Mouse (Mus musculus) embryonic facial prominence, embryonic 13.5 days (tissue): Measurements from ENCODE around the gene Exoc3l4. TPM values are rescaled to one million over a fixed set of nuclear protein-coding genes. Genes with fewer than 3 reads are reported as not detected.

Experiments used
- ATAC-seq: fragments of 200-750 bp; cut with Nextera tagmentation; 2 replicates; pipeline ENCODE4 v1.8.0; 2017; ENCODE audit warnings: low read depth; ENCODE audit not compliant: insufficient number of reproducible peaks, insufficient read depth, low FRiP score, low TSS enrichment
- H3K27ac ChIP-seq: fragments of 300-500 bp; sonication (generic); 2 replicates; pipeline ENCODE4 v1.5.1; 2015; ENCODE audit warnings: moderate library complexity, mild to moderate bottlenecking, inconsistent platforms
- H3K27me3 ChIP-seq: fragments of 300-500 bp; sonication (generic); 2 replicates; pipeline ENCODE4 v1.6.1; 2015; ENCODE audit warnings: mild to moderate bottlenecking, inconsistent platforms
- H3K36me3 ChIP-seq: fragments of 300-500 bp; sonication (generic); 2 replicates; pipeline ENCODE4 v1.6.1; 2015; ENCODE audit warnings: mild to moderate bottlenecking, inconsistent platforms
- H3K4me1 ChIP-seq: fragments of 300-500 bp; sonication (generic); 2 replicates; pipeline ENCODE4 v1.6.1; 2015; ENCODE audit warnings: inconsistent platforms
- H3K4me2 ChIP-seq: fragments of 300-500 bp; sonication (generic); 2 replicates; pipeline ENCODE4 v1.6.1; 2015; ENCODE audit warnings: moderate library complexity, mild to moderate bottlenecking, inconsistent platforms
- H3K4me3 ChIP-seq: fragments of 300-500 bp; sonication (generic); 2 replicates; pipeline ENCODE4 v1.5.1; 2015; ENCODE audit warnings: mild to moderate bottlenecking, inconsistent platforms
- H3K9ac ChIP-seq: fragments of 300-500 bp; sonication (generic); 2 replicates; pipeline ENCODE4 v1.6.1; 2015; ENCODE audit warnings: mild to moderate bottlenecking, inconsistent platforms
- H3K9me3 ChIP-seq: fragments of 300-500 bp; sonication (generic); 2 replicates; pipeline ENCODE4 v1.6.1; 2016; ENCODE audit warnings: inconsistent platforms
- WGBS: fragments of 180-500 bp; shearing (Covaris S2); methylation state at CpG from one replicate; pipeline ENCODE4 v1.1.7; 2015; ENCODE audit warnings: mixed read lengths; 5-methylcytosine and 5-hydroxymethylcytosine counted together
- polyA plus RNA-seq: library from polyadenylated mRNA; unstranded; fragments of >200 nt; fragmentation: Nextera tagmentation; extraction: Ambion mirVana; gene quantifications from 2 replicates; pipeline ENCODE4 v1.2.1, GENCODE M21; 2015

Gene Exoc3l4
- polyA plus RNA-seq, 1 experiment from 2014 or later: 12.7 TPM

DNA sequence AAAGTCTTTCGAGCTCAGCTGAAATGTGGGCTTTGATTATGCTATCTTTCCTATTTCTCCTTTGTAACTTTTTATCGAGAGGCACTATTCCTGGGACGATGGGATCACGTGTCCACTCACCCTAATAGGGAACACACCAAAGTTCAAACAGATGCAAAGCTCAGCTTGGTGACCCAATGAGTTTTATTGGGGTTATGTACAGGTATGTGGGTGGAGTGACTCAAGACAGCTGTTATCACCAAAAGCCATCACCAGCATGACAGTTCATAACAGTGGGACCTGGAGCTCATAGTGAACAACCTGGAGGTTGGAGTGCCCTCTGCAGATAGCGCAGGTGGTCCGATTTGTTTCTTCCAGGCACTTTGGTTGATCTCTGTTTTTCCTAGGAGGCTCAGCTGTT, 22.0 kb downstream of the Exoc3l4 start:
- peaks cover 54% of the 10 kb centered on the region for H3K27me3 ChIP-seq
- peaks cover 35% of the 10 kb centered on the region for H3K4me1 ChIP-seq
- H3K36me3 ChIP-seq: no peaks in the 10 kb centered on the region
- ATAC-seq: no peak
- H3K4me2 ChIP-seq: no peak overlapping the region
- H3K9ac ChIP-seq: no peak overlapping the region
- no peaks in the 10 kb centered on the region for H3K9me3 ChIP-seq
- WGBS: 82% methylated on average over 6 of the region's 6 CpGs
- H3K4me3 ChIP-seq: no peak overlapping the region
- no peak overlapping the region for H3K27ac ChIP-seq

DNA sequence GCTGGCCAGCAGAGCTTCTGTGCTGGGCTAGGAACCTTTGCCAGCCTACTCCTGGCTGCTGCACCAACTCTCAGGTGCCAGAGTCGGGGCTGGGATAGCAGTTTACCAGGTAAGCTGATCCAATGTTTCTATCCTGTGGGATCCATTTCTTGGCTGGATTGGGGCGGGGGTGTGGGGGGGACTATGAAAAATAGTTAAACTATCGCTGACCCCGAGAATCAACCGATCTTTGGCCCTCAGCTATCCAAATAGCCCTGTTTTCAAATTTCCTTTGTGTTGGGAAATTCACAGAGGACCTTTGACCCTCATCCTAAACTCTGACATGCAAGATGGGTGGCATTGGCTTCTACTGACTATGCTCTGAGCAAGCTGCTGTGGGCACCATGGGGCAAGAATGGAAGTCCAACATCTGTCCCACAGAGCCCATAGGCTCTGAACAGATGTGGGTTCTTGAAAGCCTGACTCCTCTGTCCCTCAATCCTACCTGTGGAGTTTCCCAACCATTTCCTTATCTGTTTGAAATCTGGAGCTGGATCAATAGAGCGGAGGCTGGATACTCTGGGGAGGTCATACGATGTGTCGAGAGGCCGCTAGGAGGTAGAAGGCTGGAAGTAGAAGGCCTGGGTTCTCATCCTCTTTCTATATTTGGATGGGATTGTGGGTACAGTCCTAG, 24.0 kb downstream of the Exoc3l4 start:
- no peak for ATAC-seq
- Histone ChIP-seq H3K4me3 (no peak overlapping the region), H3K27me3 (peaks cover 74% of the 10 kb centered on the region), H3K27ac (no peak overlapping the region), H3K9ac (no peak overlapping the region), H3K4me1 (peaks cover 45% of the 10 kb centered on the region), H3K4me2 (no peak overlapping the region), H3K36me3 (no peaks in the 10 kb centered on the region), H3K9me3 (no peaks in the 10 kb centered on the region)
- WGBS: 92% methylated on average over 9 of the region's 9 CpGs

DNA sequence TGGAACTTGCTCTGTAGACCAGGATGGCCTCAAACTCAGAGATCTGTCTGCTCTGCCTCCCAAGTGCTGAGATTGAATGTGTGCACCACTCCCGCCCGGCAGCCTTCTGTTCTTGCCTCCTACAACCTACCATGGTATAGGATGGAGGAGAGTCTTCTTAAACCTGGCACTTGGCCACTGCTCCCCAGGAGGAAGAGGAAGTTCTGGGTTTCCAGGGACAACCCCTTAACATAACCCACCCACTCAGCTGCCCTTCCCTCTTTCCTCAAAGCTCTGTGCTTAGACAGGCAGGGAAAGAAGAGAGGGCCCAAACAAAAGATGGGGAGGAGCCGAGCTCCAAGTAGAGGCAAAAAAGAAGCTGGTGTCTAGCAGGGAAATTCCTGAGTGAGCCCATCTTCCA, 24.7 kb downstream of the Exoc3l4 start:
- H3K36me3 ChIP-seq: no peaks in the 10 kb centered on the region
- 62% methylated on average over 3 of the region's 3 CpGs for WGBS
- no peak for ATAC-seq

DNA sequence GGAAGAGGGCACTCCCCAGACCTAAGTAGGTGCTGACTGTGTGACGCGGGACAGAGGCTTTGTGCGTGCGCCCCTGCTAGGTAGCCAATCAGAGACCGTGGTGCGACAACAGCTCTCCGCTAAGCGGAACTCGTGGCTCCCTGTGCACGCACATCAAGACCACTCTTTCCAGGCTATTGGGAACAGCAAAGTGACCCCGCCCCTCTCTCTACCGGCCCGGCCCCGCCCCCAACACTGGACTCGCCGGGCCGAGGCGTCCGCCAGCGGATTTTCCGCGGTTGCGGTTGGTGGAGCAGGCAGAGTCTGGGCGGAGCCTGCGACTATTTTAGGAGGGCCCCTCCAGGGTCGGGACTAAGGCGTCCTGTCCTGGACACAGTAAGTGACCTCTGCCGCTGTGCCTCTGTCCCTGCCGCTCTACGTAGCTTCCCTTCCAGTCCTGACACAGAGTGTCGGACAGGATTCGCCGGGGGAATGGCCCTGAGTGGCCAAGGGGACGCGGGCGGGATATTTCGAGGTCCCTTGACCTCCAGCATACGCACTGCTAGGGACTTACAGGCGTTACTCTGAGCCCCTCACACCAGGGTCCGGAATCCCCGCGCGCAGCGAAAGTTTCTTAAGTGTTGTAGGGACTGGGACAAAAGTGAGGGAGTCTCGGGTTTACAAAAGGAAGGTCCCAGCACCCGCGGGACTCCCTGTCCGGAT, 25.6 kb downstream of the Exoc3l4 start, which contains the start of gene Tnfaip2:
Gene Tnfaip2 (plus strand): TSS at position 161 of the 702 bp plus-strand sequence.
- under 1% methylated on average over 48 of the region's 48 CpGs for WGBS
- H3K36me3 ChIP-seq: no peaks in the 10 kb centered on the region

More for the DNA sequence above, 24.7 kb downstream of the Exoc3l4 start:
- Histone ChIP-seq H3K9me3 (no peaks in the 10 kb centered on the region), H3K4me2 (peak overlapping the region; percentile 83; the same call in 1 of the 2 replicates), H3K27me3 (peaks cover 81% of the 10 kb centered on the region), H3K4me3 (no peak overlapping the region), H3K27ac (no peak overlapping the region), H3K9ac (no peak overlapping the region), H3K4me1 (peaks cover 48% of the 10 kb centered on the region)

DNA sequence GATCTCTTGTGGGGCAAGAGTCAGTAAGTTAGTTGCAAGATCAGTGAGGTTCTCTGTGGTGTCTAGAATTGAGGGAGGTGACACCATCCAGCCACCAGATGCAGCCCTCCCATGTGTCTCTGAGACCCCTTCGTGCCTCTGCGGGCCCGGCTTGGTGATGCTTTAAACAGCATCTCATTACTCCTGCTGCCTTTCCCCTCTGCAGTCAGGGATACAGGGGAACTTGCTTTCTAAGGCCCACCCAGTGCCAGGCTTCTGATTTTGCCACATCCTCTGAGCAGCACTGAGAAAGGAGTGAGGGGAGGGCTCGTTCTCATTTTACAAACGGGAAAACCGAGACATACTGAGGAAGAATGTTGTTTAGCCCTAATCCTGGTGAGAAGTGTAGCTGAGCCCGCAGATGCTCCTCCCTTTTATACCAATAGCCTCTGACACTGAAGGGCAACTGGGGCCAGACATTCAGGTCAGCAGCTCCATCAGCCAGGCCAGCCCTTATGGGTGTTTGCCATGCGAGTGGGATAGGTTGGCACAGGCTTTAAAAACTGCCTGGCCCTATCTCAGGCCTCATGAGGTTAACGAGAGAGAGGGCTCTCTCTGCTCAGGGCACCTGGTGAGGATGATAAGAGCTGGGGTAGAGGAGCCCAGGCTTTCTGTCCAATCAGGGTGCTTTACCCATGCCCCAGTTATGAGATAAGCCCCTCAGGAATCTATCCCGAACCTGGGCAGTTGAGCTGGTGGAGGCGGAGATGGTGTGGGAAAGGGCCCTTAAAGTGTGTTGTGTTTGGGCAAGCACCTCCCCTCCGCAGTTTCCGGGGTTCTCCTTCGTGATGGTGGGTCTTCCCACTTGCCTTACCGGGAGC, 26.4 kb downstream of the Exoc3l4 start:
- ATAC-seq: no peak
- Histone ChIP-seq H3K27ac (0 out of 2 replicates have a peak overlapping the region, but pooled peaks have one; percentile 7), H3K4me1 (peaks cover 55% of the 10 kb centered on the region), H3K9ac (peak overlapping the region; percentile 51; the same call in 1 of the 2 replicates), H3K27me3 (peaks cover 88% of the 10 kb centered on the region), H3K9me3 (no peaks in the 10 kb centered on the region), H3K4me3 (peak overlapping the region; percentile 45), H3K4me2 (peak overlapping the region; percentile 83), H3K36me3 (no peaks in the 10 kb centered on the region)
- WGBS: 15% methylated on average over 15 of the region's 15 CpGs

More for the DNA sequence above, 25.6 kb downstream of the Exoc3l4 start, which contains the start of gene Tnfaip2:
- Histone ChIP-seq H3K9ac (peak within 1 kb of the TSS; percentile 51; the same call in 1 of the 2 replicates), H3K27me3 (peaks cover 88% of the 10 kb centered on the region), H3K4me1 (peaks cover 48% of the 10 kb centered on the region), H3K9me3 (no peaks in the 10 kb centered on the region), H3K4me3 (peak within 1 kb of the TSS; percentile 45), H3K27ac (0 out of 2 replicates have a peak within 1 kb of the TSS, but pooled peaks have one; percentile 7), H3K4me2 (peak within 1 kb of the TSS; percentile 83)
- peak; percentile 43; the same call in 1 of the 2 replicates for ATAC-seq

DNA sequence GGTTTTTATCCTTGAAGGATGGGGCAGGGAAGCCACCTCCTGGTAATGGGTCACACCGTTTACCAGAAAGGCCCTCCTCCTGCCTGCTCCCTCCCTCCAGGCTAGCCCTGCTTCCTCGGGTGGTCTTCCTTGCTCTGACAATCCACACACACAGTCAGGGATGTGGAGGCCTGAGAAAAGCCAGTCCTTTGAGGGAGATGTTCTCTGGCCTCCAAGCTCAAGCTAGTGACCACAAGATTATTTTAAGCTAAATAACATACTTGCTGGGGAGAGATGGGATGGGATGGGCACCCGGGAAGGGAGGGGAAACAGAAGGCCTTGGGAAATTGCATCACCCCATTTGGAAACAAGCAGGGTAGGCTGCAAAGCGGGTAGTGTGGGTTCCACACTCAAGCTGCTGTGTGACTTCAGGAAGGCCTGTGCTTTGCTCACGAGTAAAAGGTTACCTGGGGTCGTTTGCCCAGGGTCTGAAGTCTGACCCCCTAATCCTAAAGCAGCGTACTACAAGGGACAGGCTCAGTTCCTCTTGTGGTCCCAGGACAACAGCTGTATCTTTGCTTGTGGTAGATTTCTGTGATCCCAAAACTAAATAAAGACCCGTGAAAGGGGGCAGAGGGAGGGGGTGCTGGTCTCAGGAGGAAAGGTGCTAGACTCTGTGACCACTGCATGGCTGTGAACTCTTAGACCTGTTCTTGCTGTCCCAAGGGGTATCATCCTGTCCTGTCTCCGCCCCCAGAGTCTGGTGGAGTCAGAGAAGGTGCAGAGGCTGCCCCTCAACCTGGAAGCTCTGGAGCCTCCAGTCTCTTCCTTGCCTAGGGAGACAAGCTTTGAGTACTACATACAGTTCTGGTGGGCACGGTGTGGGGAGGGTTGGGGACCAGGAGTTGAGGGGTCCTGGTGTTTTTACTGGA, 27.4 kb downstream of the Exoc3l4 start:
- peaks cover 91% of the 10 kb centered on the region for H3K27me3 ChIP-seq
- peaks cover 64% of the 10 kb centered on the region for H3K4me1 ChIP-seq
- no peak overlapping the region for H3K9ac ChIP-seq
- 0 out of 2 replicates have a peak overlapping the region, but pooled peaks have one; percentile 0 for H3K27ac ChIP-seq
- H3K4me3 ChIP-seq: no peak overlapping the region
- H3K36me3 ChIP-seq: no peaks in the 10 kb centered on the region
- ATAC-seq: no peak
- WGBS: 26% methylated on average over 10 of the region's 10 CpGs
- no peaks in the 10 kb centered on the region for H3K9me3 ChIP-seq
- peak overlapping the region; percentile 5; the same call in 1 of the 2 replicates for H3K4me2 ChIP-seq

DNA sequence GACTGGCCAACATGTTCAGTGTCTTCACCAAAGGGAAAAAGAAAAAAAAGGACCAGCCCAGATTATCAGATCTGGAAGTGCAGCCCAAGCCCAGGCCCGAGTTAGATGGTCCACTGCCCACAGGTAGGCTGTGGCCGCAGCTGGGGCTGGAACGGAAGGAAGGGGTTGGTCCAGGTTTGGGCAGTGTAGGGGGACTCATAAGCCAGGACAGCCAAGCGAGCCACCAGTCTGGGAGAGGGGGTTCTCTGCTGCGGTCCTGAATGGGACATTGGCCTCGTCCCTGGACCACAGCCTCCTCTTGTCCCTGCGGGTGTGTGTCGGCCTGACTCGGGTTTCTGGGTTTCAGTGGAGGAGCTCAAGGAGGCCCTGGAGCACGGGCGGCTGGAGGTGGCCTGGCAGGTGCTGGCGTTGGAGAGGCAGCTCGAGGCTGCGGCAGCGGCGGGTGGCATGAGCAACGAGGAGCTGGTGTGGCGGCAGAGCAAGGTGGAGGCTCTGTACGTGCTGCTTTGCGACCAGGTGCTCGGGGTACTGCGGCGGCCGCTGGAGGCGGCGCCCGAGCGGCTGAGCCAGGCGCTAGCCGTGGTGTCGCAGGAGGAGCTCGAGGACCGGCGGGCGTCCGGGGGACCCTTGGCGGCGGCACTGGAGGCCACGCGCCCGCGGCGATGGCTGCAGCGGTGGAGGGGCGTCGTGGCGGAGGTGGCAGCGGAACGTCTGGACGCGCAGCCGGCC, 28.5 kb downstream of the Exoc3l4 start:
- H3K27ac ChIP-seq: no peak overlapping the region
- peaks cover 76% of the 10 kb centered on the region for H3K4me1 ChIP-seq
- peaks cover 98% of the 10 kb centered on the region for H3K27me3 ChIP-seq
- ATAC-seq: no peak
- peak overlapping the region; percentile 57 for H3K4me2 ChIP-seq
- no peaks in the 10 kb centered on the region for H3K9me3 ChIP-seq
- WGBS: 2% methylated on average over 50 of the region's 52 CpGs
- peak overlapping the region; percentile 28; the same call in 1 of the 2 replicates for H3K9ac ChIP-seq
- H3K4me3 ChIP-seq: peak overlapping the region; percentile 36
- no peaks in the 10 kb centered on the region for H3K36me3 ChIP-seq

DNA sequence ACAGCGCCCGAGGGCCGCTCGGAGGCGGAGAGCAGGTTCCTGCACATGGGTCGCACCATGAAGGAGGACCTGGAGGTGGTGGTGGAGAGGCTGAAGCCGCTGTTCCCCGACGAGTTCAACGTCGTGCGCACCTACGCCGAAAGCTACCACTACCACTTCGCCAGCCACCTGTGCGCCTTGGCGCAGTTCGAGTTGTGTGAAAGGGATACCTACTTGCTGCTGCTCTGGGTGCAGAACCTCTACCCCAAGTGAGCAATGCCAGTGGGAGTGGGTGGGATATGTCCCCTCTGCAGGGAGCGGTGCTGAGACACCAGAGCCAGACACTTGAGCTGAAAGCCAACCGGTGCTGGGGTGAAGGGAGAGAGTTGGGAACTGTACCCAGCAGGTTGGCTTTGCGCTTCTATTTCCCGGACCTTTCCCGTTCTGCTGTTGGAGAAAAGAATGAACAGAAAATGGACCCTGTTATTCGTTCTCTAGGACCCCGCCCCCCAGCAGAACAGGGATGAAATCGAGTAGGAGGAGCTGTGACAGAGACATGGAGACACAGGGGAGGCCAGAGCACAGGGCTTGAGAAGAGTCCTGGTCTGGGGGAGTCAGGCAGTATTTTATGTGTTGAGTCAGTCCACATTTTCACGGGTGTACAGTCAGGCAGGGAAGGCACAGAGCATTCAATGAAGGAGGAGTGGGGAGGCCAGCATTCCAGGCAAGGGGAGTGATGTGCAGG, 29.2 kb downstream of the Exoc3l4 start:
- Histone ChIP-seq H3K9ac (peak overlapping the region; percentile 28; the same call in 1 of the 2 replicates), H3K4me2 (peak overlapping the region; percentile 57), H3K4me3 (peak overlapping the region; percentile 36), H3K9me3 (no peaks in the 10 kb centered on the region), H3K27me3 (peaks cover 100% of the 10 kb centered on the region), H3K36me3 (no peaks in the 10 kb centered on the region), H3K4me1 (peaks cover 82% of the 10 kb centered on the region), H3K27ac (no peak overlapping the region)
- 6% methylated on average over 27 of the region's 27 CpGs for WGBS
- ATAC-seq: no peak

DNA sequence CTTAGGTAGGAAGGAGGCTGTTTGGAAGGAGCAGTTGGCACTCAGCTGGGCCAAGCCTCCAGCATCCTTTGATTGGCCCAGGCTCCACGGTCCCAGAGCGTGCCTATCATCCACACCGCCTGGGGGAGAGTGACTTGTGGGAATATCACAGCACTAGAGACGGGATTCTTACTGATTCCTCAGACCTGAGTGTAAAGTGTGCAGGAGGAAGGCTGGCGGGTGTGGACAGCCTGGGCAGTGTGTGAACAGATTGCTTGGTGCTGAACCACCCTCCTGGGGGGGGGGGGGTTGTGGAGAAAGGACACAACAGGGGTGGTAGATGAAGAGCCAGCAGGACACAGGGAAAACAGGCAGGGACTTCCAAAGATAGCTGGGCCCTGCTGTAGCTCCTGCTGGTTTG, 29.9 kb downstream of the Exoc3l4 start:
- ATAC-seq: no peak
- H3K4me1 ChIP-seq: peaks cover 80% of the 10 kb centered on the region
- no peaks in the 10 kb centered on the region for H3K36me3 ChIP-seq
- no peak overlapping the region for H3K27ac ChIP-seq
- no peak overlapping the region for H3K4me3 ChIP-seq
- peak overlapping the region; percentile 57; the same call in 1 of the 2 replicates for H3K4me2 ChIP-seq
- no peak overlapping the region for H3K9ac ChIP-seq
- H3K27me3 ChIP-seq: peaks cover 100% of the 10 kb centered on the region
- H3K9me3 ChIP-seq: no peaks in the 10 kb centered on the region
- 31% methylated on average over 5 of the region's 5 CpGs for WGBS
